13 mouse cellular contexts compared by ENCODE assay signal in the genomic region with DNA sequence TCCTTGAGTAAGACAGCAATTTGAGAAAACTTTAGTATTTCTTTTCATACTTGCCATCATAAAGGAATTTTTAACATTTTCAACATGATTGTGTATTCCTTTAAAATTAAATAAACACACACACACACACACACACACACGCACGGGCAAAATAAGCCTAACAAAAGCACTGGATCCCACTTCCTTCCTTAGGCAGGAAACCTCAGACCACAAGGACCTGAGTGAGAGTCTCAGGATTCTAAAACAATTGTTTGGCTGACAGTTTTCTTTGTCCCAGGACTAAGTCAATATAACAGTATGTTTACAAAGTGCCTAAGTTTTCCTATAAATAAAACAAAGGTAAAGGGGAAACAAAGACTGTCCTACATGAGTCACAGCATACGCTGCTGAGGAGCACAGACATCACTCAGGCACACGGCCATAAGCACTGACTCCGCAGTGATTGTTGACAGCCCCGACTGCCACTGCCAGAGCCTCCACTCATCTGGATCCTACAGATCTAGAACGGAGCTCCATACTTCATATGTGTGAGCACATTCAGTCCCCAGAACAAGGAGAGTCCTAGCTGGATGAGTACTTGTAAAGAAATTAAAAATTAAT.
DNase-seq lines count a peak whose midpoint lies in the region; ATAC-seq lines count a peak whose summit lies in the region.
"Had no signal": no experiment of that assay in that cellular context is flagged by ENCODE, and none has a peak within 500 bp of the region (broad histone marks: within the 10 kb centered on the region; RNA-seq: fewer than 3 reads in every experiment).

No protein-coding gene starts in this region.

- ATAC-seq in common myeloid progenitor, adult 5-6 weeks (replicated peaks; ENCODE audit: low read depth, poor library complexity, severe bottlenecking) = peak; percentile 91

- peak; percentile 38 for DNase-seq in kidney, postnatal 10 days
- no peak for DNase-seq in kidney, postnatal 4 days
- peak; percentile 54 for DNase-seq in lung, postnatal 25 days (ENCODE audit: low spot score)
- peak; percentile 30 for DNase-seq in thymus, postnatal 25 days
- DNase-seq in adrenal gland, postnatal 4 days (ENCODE audit: low spot score in 2 of 2) = no peak
- DNase-seq in urinary bladder, postnatal 25 days (ENCODE audit: low spot score) = no peak
- DNase-seq: adrenal gland, postnatal 14 days; cerebellum, postnatal 25 days; heart, adult 11 months; kidney, adult 18-20 months; liver, embryonic 13.5 days; right cerebral cortex, adult 18-20 months had no signal

Comparison
In these comparisons a context has a peak if more than half of its experiments do, and no peak if none do; other contexts are left out.
1. DNase-seq: peak in kidney, postnatal 10 days (single experiment), lung, postnatal 25 days (single experiment) and thymus, postnatal 25 days (single experiment); none in kidney, postnatal 4 days (0 of 2), adrenal gland, postnatal 4 days (0 of 2) and urinary bladder, postnatal 25 days (single experiment).